Mouse (Mus musculus) frontal cortex, postnatal 10 days (tissue): ENCODE measurements at regions not wholly inside any gene's neighbourhood (a gene's known extent, or its start where the extent isn't known, plus 50 kb on each side); places are given as distances from the start of the nearest gene placed in this dataset.

ENCODE experiments used
- DNase-seq, 2 experiments: peaks; one replicate each; pipeline ENCODE4 v3.0.0; 2022; ENCODE audit warnings: low spot score in 2 of 2, mixed read lengths in 1 of 2

DNA sequence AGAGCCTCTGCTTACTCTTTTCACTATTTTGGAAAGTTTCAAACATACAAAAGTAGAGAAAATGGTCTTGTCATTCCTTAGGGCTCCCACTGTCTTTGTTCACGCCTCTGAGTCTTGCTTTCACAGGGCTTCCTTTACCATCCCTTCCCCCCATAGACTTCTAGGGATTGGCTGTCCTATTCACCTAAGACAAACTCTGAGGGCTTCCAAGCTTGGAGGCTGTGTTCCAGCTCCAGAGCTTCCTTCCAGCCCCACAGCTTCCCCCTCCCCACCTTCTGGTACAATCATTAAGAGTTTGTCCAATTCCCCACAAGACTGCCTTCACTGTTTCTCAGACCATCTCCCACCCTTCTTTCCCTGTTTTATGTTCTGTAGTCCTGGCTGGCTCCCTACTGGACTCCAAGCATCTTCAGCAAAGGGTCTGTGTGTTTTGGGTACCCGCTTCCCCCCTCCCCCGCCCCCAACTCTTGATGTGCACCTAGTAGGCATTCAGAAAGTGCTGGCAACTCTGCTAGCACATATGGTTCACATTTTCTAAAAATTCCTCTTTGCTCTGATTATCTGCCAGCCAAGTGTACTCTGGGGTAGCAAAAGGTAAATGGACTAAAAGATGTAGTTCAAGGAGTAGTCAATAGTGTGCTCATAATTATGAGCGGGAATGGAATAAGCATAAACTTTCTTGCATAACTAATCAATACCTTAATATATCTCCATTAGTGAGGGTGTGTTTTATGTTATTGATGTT is 344.0 kb downstream of the Slc4a3 start:
- no peak for DNase-seq

DNA sequence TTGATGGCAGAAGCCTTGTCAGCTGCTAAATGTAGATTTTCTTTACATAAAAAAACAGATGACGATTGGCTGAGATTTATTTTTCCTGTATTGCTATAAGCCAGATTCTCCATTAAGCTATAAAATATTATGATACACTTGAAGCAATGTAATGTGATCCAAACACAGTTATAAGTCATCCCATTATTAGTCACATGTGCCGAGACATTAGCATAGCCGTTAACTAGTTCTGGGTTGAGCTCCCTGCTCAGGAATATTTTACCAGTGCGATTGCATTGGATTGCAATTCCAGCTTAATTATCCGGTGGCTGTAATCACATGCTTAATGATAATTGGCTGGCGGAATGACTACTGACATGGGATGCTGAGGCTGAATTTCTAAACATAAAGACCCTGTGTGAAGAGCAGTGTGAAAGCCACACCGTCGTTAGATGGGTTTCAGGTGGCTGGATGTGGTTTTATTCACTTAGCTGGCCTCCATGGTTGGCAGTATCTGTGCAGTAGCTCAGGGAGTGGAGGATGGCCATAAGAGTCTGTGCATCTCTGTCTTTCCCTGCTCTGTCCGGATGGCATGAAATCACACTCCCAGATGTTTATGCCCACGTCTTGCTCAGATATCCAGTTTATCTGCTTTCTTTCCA is 344.7 kb downstream of the Slc4a3 start:
- DNase-seq: no peak

DNA sequence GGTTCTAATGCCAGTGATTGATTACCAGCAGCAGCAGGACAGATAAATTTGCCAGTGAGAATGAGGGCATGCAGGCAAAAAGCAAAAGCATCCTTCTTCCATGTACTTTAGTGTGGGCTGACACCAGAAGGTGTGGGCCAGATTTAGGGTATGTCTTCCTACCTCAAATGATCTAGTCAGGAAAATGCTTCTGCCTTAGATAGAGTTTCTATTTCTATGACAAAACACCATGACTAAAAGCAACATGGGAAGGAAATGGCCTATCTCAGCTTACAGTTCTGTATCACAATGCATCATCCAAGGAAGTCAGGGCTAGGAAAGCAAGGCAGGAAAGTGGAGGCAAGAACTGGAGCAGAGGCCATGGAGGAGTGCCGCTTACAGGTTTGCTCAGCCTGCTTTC is 349.5 kb downstream of the Slc4a3 start:
- no peak for DNase-seq

DNA sequence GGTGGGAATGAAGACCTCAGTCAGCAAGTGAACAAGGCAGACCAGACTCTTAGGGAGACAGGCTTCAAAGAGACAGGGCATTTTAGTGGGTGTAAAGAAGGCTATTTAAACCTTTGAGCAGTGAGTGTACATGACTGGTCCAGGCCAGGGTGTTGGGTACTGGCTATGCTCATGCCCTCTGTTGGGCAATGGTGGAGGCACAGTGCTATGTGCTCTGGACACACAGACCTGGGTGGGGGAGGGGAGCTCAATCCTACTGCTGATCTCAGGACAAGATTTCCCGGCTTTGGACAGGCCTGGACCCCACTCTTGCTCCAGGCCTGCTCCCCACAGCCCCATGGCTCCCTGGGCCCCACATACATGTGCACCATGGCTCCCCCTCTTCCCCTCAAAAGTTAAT is 355.1 kb downstream of the Slc4a3 start:
- no peak for DNase-seq

DNA sequence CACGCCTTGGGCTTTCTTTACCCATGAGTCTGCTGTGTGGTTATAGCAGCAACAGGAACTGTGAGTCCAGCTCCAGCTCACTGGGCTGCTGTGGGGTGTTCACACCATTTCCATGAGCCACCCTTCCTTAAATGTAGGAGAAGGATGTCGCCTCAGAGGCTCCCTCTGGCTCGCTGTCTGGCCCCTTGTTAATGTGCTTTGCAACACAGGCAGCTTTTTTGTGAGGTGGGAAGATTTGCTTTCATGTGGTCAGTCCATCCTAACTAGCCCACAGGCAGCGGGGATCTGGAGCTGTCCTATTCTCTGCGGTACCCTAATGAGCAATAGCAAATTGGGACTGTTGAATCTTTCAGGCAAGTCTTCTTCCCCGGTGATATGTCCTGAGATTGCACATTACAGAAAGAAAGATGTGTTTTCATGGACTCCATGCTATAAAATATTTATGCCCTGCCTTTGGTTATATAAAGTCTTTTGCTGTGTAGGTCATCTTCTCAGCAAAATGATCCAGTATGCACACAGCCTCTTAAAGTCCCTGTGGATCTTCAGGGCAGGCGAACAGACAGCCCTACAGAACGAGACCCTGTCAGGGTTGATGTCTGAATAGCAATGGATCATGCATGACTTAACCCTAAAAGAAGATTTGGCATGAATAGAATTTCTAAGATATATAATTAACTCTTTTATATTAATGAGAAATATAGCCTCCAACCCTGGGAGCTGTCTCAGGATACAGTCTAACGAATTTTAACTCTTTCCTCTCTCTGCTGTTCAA is 359.8 kb downstream of the Slc4a3 start:
- no peak for DNase-seq

DNA sequence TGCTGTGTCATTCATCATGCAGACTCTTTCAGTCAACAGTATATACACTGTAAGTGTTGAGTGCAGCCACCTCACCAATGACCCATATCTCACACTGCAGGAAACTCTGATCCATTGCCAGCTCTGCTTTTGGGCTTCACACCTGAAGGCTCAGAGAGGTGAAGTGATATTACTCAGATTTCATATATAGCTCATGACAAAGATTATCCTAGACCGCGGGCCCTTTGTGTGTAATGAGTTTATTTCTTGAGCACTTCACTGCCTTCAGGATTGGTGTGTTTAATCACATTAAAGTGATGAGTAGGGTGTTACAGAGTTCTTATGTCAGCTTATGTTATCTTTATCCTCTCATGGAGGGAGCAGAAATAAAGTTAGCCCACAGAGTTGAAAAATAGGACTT is 369.2 kb downstream of the Slc4a3 start:
- no peak for DNase-seq

GRCm38 (mm10) chr1:75916181-75916580 is 370.1 kb downstream of the Slc4a3 start:
- no peak for DNase-seq

- DNase-seq: no peak
Measured at GRCm38 (mm10) chr1:75919134-75919533, 373.1 kb downstream of the Slc4a3 start.

DNA sequence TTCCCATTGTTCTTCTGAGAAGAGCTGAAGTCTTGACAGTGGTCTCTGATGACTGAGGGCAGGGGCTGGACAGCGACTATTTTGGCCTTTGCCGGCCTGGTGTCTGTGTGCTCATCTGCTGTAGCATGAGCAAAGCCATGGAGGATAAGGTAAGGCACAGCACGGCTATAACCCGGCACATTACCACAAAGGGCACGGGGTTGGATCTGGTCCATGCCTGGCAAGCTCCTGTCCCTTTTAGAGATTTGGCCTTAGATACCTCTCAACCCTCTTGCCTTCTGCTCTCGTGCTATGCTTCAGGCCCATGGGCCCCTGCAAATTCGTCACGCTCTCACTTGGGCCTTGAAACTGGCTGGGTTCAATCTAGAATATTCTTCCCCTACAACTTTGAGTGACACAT is 379.0 kb downstream of the Slc4a3 start:
- DNase-seq: no peak

- DNase-seq: peak; percentile 82 to 90
Measured at GRCm38 (mm10) chr1:75925802-75926201, 379.7 kb downstream of the Slc4a3 start.

DNA sequence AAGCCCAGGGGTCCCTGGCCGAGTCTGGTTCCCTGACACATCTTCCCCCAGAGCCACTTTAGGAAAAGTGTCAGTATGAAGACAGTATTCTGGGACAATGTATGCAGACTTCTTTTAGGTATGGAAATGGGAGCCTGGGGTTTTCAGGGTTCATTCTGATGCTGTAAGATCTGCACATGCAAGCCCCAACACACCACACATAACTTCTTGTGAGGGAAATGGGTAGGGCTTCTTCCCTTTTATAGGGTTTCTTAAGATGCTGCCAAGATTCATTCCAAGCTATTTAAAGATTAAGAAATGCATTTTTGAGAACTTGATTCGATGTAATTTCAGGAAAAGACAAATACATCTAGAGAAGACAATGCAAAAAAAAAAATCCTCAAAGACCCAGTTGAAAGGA is 385.8 kb downstream of the Slc4a3 start:
- no peak for DNase-seq

DNA sequence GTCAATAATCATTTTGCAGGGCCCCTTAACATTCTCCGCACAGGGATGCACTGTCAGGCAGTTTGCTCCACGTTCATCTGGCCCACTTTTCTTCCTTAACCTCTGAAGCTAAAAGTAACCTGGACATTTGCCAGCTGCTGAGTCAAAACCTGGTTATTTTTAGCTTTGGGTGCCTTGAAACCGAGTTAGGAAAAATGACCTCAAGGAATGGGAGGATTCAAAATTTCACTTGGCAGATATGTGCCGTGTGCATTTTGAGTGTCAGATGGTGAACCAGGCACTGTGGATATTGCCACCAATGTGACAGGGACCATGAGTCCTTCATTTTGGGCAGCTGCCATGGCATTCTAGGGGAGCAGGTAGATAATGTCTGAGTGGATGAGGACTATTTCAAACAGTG is 387.8 kb downstream of the Slc4a3 start:
- DNase-seq: no peak

- no peak for DNase-seq
Measured at GRCm38 (mm10) chr1:75934761-75935160, 388.7 kb downstream of the Slc4a3 start.

DNA sequence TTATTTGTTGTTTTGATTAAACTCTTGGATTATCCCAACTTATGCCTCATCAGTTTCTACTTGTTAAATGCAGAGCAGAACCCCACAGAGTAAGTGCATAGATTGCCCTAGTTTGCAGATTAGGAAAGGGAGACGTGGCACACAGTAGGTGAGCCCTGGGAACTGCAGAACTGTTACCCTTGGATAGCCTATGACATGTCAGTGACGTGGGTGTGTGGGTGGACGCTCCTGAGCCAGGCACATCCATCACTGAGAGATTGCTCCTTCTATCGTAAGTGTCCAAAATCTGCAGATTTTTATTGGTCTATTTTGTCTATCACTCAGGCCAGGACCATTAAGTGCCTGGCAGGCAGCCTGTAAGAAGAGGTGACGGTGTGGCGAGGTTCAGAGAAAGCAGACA is 389.8 kb downstream of the Slc4a3 start:
- DNase-seq: no peak

- no peak for DNase-seq
Measured at GRCm38 (mm10) chr1:75936596-75936995, 390.5 kb downstream of the Slc4a3 start.

GRCm38 (mm10) chr1:75937331-75937730 is 391.3 kb downstream of the Slc4a3 start:
- DNase-seq: no peak

- DNase-seq: no peak
Measured at GRCm38 (mm10) chr1:75946290-75946839, 400.3 kb downstream of the Slc4a3 start.

DNA sequence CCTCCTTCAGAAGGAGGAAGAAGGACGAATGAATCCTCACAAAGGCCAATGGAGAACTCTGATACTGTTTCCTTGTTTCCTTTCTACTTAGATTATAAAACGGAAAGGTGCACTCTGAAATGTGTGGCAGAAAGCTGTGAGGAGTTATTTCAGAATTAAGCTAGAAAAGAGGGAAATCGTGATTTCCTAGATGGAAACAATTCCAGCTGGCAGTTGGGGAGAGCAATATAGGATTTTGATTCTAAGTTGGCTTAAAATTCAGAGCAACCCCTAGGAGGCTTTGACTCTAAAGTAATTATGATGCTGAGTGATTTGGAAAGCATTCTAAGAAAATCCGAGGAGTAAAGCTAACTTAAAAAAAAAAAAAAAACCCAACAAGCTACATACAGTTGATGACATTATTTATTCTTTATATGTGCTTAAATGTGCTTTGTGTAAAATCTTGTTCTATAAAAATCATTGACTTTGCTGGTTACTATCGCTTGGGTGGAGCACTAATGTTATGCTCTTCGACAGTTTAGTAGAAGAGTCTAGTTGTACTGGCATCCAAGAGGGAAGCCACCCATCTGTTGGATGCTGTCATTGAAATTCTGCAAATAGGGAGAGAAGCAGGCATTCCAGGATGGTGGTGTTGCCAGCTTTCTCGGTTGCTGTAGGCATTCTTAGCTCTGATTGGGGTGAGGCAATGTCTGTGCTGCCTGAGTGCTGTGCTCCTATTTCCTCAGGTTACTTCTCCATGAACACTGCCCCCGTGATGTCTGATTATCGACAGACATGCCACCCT is 432.3 kb downstream of the Slc4a3 start:
- DNase-seq: peak; percentile 10 to 22

DNA sequence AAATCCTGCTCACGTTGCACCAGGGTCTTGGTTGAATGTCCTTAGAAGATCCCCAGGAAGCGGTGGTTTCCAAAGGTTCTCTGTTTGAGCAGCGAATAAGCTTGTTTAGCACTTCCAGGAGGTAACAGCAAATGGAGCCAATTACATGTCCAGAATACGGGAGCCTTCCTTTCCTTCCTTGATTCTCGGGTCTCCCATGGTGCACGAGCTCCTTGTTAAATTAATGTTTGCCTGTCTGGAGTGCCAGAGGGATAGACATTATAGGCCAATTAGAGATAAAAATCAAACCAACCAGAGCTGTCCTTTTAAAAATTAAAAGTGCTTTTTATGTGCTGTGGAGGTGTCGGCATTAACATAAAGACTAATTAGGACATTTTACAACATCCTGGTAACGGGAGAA is 437.0 kb downstream of the Slc4a3 start:
- no peak for DNase-seq

GRCm38 (mm10) chr1:75983487-75983886 is 437.4 kb downstream of the Slc4a3 start:
- no peak for DNase-seq

- no peak for DNase-seq
Measured at GRCm38 (mm10) chr1:75988496-75988895, 442.4 kb downstream of the Slc4a3 start.

DNA sequence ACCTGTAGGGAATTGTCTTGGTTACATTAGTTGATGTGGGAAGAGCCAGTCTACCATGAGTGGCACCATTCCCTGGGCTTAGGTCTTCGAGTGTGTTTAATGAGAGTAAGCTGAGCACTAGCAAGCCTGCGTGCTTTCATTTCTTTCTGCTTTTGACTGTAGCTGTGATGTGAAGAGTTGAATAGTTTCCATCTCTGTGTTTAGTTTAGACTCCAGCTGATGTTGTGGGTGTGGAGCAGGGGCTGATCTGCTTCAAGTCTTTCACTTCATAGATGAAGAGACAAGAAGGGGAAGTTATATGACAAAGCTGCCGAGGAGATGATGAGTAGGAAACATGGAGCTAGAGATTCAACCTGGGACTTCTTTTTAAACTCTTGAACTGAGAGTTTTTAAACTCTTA is 446.0 kb downstream of the Slc4a3 start:
- DNase-seq: no peak
